Comparison of ENCODE assay signal across 25 mouse cellular contexts in the genomic region with DNA sequence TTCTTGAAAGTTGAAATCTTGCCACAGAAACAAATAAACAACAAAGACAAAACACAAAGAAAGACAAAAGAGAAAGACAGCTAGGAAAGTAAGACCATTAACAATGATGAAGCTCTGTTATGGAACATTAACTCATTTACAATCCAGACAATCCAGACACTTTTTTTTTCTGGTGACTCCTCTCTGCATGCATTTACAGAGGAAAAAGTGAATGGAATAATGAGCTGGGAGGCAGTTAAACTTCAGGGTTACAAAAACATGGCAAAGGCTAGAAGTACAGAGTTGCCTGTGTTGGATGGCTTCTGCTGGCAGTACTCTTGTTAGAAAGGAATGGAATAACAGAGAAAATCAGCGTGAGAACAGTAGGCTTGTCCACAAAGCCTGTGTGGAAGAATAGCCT.
DNase-seq lines count a peak whose midpoint lies in the region; ATAC-seq and TF ChIP-seq lines count a peak whose summit lies in the region.
"Had no signal": no experiment of that assay in that cellular context is flagged by ENCODE, and none has a peak within 500 bp of the region (broad histone marks: within the 10 kb centered on the region; RNA-seq: fewer than 3 reads in every experiment).

No protein-coding gene starts in this region.

- ATAC-seq in embryonic facial prominence, embryonic 14.5 days (ENCODE audit: low read depth): no peak
- ATAC-seq: CD4-positive, CD25-positive, alpha-beta regulatory T cell, adult 4 months; forebrain, embryonic 14.5 days; forebrain, embryonic 16.5 days had no signal

- no peaks in the 10 kb centered on the region for H3K36me3 ChIP-seq in embryonic facial prominence, embryonic 14.5 days (ENCODE audit: control insufficient read depth, insufficient read depth, low read length)
- no peaks in the 10 kb centered on the region for H3K36me3 ChIP-seq in embryonic facial prominence, embryonic 10.5 days (replicated peaks)
- H3K36me3 ChIP-seq: embryonic facial prominence, embryonic 13.5 days; forebrain, embryonic 10.5 days; forebrain, embryonic 12.5 days; G1E had no signal

- TF ChIP-seq POLR2A in brain, embryonic 14.5 days (IDR thresholded peaks at IDR 0.05; ENCODE audit: borderline replicate concordance, extremely low read depth, insufficient read depth, insufficient read length, poor library complexity, severe bottlenecking): no peak

- intact Hi-C loops in gastrocnemius, postnatal 14 days (cut with DNase I; ENCODE audit: low total_unique reads): no loop called here

- H3K27me3 ChIP-seq in embryonic facial prominence, embryonic 14.5 days (replicated peaks; ENCODE audit: control insufficient read depth, insufficient read depth, low read length): no peaks in the 10 kb centered on the region
- H3K27me3 ChIP-seq in embryonic facial prominence, embryonic 10.5 days (replicated peaks; ENCODE audit: low read depth, poor library complexity, severe bottlenecking): no peaks in the 10 kb centered on the region
- H3K27me3 ChIP-seq: CH12.LX; embryonic facial prominence, embryonic 13.5 days; forebrain, embryonic 12.5 days had no signal

- H3K9ac ChIP-seq in embryonic facial prominence, embryonic 14.5 days (ENCODE audit: low read depth, low read length): no peak overlapping the region
- H3K9ac ChIP-seq: embryonic facial prominence, embryonic 13.5 days; forebrain, embryonic 12.5 days had no signal

- H3K4me3 ChIP-seq in embryonic facial prominence, embryonic 14.5 days (ENCODE audit: low read depth, low read length): no peak overlapping the region
- H3K4me3 ChIP-seq in embryonic facial prominence, embryonic 10.5 days: no peak overlapping the region
- H3K4me3 ChIP-seq: embryonic facial prominence, embryonic 13.5 days; forebrain, embryonic 10.5 days; forebrain, embryonic 12.5 days had no signal

- WGBS in embryonic facial prominence, embryonic 14.5 days: 35% methylated on average over 1 of the region's 1 CpGs
- 42% methylated on average over 1 of the region's 1 CpGs for WGBS in embryonic facial prominence, embryonic 10.5 days

- H3K4me1 ChIP-seq in embryonic facial prominence, embryonic 14.5 days (ENCODE audit: control insufficient read depth, insufficient read depth, low read length): no peaks in the 10 kb centered on the region
- H3K4me1 ChIP-seq in embryonic facial prominence, embryonic 10.5 days: no peaks in the 10 kb centered on the region
- H3K4me1 ChIP-seq: embryonic facial prominence, embryonic 13.5 days; forebrain, embryonic 10.5 days; forebrain, embryonic 12.5 days had no signal

- TF ChIP-seq CTCF in brain, embryonic 14.5 days (IDR thresholded peaks at IDR 0.05; ENCODE audit: borderline replicate concordance, extremely low read depth, insufficient read depth, insufficient read length): no peak

- no peaks in the 10 kb centered on the region for H3K9me3 ChIP-seq in embryonic facial prominence, embryonic 14.5 days (ENCODE audit: control insufficient read depth, low read length)
- no peaks in the 10 kb centered on the region for H3K9me3 ChIP-seq in embryonic facial prominence, embryonic 10.5 days
- H3K9me3 ChIP-seq: embryonic facial prominence, embryonic 13.5 days; forebrain, embryonic 10.5 days; forebrain, embryonic 12.5 days; G1E had no signal

- no peak overlapping the region for H3K4me2 ChIP-seq in embryonic facial prominence, embryonic 14.5 days (ENCODE audit: low read depth, low read length)
- H3K4me2 ChIP-seq: embryonic facial prominence, embryonic 13.5 days; forebrain, embryonic 12.5 days had no signal

- DNase-seq in embryonic facial prominence, embryonic 14.5 days (ENCODE audit: low spot score): peak; percentile 2
- DNase-seq in embryonic facial prominence, embryonic 10.5 days (ENCODE audit: low spot score): no peak
- DNase-seq in lung, postnatal 25 days (ENCODE audit: low spot score): peak; percentile 0
- DNase-seq in lung, postnatal 10 days: no peak
- peak; percentile 15 for DNase-seq in brain, embryonic 14.5 days (ENCODE audit: low read depth)
- peak; percentile 6 for DNase-seq in mesoderm, embryonic 11.5 days (ENCODE audit: low read depth, low spot score)
- no peak for DNase-seq in gastrocnemius, postnatal 14 days
- DNase-seq in urinary bladder, postnatal 36 days (ENCODE audit: low spot score in 2 of 2): no peak
- DNase-seq: adrenal gland, adult 8-10 months; adrenal gland, postnatal 14 days; adrenal gland, postnatal 36 days; B cell, adult 2 months; cerebellum, adult 11 months; cerebellum, adult 2 months; cerebellum, adult 9-10 months; cerebellum, postnatal 10 days; cerebellum, postnatal 25 days had no signal

- no peak overlapping the region for H3K27ac ChIP-seq in embryonic facial prominence, embryonic 14.5 days (replicated peaks; ENCODE audit: low read depth, low read length)
- no peak overlapping the region for H3K27ac ChIP-seq in embryonic facial prominence, embryonic 10.5 days (replicated peaks)
- H3K27ac ChIP-seq: embryonic facial prominence, embryonic 13.5 days; forebrain, embryonic 10.5 days; forebrain, embryonic 12.5 days had no signal

Comparison
In these comparisons a context has a peak if more than half of its experiments do, and no peak if none do; other contexts are left out.
1. DNase-seq: peak in embryonic facial prominence, embryonic 14.5 days (single experiment), lung, postnatal 25 days (single experiment), brain, embryonic 14.5 days (single experiment) and mesoderm, embryonic 11.5 days (single experiment); none in embryonic facial prominence, embryonic 10.5 days (single experiment), lung, postnatal 10 days (single experiment), gastrocnemius, postnatal 14 days (single experiment) and urinary bladder, postnatal 36 days (0 of 2).